Mouse (Mus musculus): Measurements from ENCODE around the gene Pclo. TPM values are rescaled to one million over a fixed set of nuclear protein-coding genes. Genes with fewer than 3 reads are reported as not detected.
"Not testable (repeated sequence)": the region's sequence is repeated elsewhere in the genome, so short reads cannot be mapped to it uniquely, and the experiment has no call there.

The Pclo gene
- polyA plus RNA-seq (2015; fragmentation: Nextera tagmentation; extraction: Ambion mirVana) = 0.15 and 0.26 TPM in 2 replicates

DNA sequence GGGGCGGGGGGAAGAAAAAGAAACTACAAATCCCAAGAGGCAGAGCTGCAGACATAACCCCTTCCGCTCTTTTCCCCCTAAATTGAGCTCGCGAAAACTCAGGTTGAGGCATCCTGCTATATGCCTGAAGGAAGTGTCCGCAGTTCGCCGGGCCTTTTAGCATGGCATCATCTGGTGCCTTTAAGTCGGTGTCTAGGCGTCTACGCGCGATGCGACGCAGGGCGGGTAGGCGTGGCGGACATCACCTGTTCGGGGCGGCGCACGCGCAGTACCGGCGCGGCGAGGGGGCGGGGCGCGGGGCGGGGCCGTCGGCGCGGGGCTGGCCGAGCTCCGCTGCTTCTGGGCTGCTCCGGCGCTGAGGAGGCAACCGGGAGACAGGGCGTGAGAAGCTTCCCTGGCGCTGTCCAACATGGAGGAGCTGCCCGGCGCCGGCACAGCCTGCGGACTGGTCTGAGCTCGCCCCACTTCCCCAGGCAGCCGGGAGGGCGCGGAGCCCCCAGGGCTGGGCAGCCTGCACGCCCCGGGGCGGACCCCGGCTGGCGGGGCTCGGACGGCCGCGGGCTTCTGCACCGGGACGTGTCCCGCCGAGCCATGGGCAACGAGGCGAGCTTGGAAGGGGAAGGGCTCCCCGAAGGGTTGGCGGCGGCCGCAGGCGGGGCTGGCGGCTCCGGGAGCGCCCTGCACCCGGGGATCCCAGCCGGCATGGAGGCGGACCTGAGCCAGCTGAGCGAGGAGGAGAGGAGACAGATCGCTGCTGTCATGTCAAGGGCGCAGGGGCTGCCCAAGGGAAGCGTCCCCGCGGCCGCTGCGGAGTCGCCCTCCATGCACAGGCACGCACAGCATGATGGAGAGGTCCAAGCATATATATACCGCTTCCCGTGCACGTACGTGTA is at the start of gene Pclo:
Pclo (plus strand) TSS at position 288 of the 893 bp plus-strand sequence.
- Histone ChIP-seq H3K27ac (no peak within 1 kb of the TSS; the same call in 1 of the 2 replicates), H3K4me1 (peaks cover 7% of the 10 kb centered on the region; the same call in 1 of the 2 replicates), H3K9me3 (no peaks in the 10 kb centered on the region), H3K9ac (peak within 1 kb of the TSS; percentile 69), H3K36me3 (no peaks in the 10 kb centered on the region), H3K4me3 (peak within 1 kb of the TSS; percentile 71), H3K27me3 (peaks cover 10% of the 10 kb centered on the region), H3K4me2 (replicated peaks) (peak within 1 kb of the TSS; percentile 94)
- WGBS = under 1% methylated on average over 89 of the region's 89 CpGs
- ATAC-seq (ENCODE audit: low FRiP score, low read depth) = peak; percentile 99

GRCm38 (mm10) chr5:14494431-14494830 is 20.3 kb upstream of the Pclo start:
- not testable (repeated sequence) for H3K4me3 ChIP-seq; H3K36me3 ChIP-seq; H3K9me3 ChIP-seq; H3K27ac ChIP-seq; H3K4me1 ChIP-seq; H3K27me3 ChIP-seq; H3K4me2 ChIP-seq (replicated peaks); ATAC-seq (ENCODE audit: low FRiP score, low read depth); H3K9ac ChIP-seq
- WGBS = 71% methylated on average over 2 of the region's 2 CpGs

GRCm38 (mm10) chr5:14508522-14508921 is 6.2 kb upstream of the Pclo start:
- H3K4me2 ChIP-seq (replicated peaks) = no peak overlapping the region
- no peaks in the 10 kb centered on the region for H3K4me1 ChIP-seq
- no peaks in the 10 kb centered on the region for H3K9me3 ChIP-seq
- H3K27ac ChIP-seq = no peak overlapping the region
- no peak overlapping the region for H3K9ac ChIP-seq
- ATAC-seq (ENCODE audit: low FRiP score, low read depth) = no peak
- H3K4me3 ChIP-seq = no peak overlapping the region
- no peaks in the 10 kb centered on the region for H3K36me3 ChIP-seq
- 78% methylated on average over 1 of the region's 1 CpGs for WGBS
- no peaks in the 10 kb centered on the region for H3K27me3 ChIP-seq

DNA sequence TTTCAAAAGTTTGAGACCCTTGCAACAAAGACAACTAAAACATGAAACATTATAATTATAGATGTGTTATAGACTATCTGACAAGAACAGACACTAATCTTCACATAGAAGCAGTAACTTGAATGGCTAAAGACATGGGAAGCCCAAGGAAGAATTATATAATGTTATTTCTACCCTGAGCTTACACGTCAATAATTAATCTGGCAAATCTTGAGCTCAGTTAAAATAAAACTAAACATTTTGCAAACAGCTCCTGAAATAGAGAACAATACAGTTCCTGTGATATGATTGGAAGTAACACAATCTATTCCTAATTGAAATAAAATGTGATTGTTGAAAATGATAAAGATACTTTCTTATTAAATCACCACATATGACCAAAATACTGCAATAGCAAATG is 5.1 kb upstream of the Pclo start:
- Histone ChIP-seq H3K36me3 (no peaks in the 10 kb centered on the region), H3K4me1 (no peaks in the 10 kb centered on the region), H3K4me3 (no peak overlapping the region), H3K27ac (no peak overlapping the region), H3K4me2 (replicated peaks) (no peak overlapping the region), H3K9me3 (no peaks in the 10 kb centered on the region), H3K27me3 (no peaks in the 10 kb centered on the region), H3K9ac (no peak overlapping the region)
- 80% methylated on average over 1 of the region's 1 CpGs for WGBS
- no peak for ATAC-seq (ENCODE audit: low FRiP score, low read depth)

GRCm38 (mm10) chr5:14518131-14518832 is 3.6 kb downstream of the Pclo start:
- Histone ChIP-seq H3K27me3 (peaks cover 10% of the 10 kb centered on the region), H3K9ac (no peak overlapping the region), H3K36me3 (no peaks in the 10 kb centered on the region), H3K4me2 (replicated peaks) (no peak overlapping the region), H3K9me3 (no peaks in the 10 kb centered on the region), H3K27ac (no peak overlapping the region), H3K4me3 (no peak overlapping the region), H3K4me1 (peaks cover 7% of the 10 kb centered on the region; the same call in 1 of the 2 replicates)
- 79% methylated on average over 4 of the region's 4 CpGs for WGBS
- ATAC-seq (ENCODE audit: low FRiP score, low read depth) = no peak

DNA sequence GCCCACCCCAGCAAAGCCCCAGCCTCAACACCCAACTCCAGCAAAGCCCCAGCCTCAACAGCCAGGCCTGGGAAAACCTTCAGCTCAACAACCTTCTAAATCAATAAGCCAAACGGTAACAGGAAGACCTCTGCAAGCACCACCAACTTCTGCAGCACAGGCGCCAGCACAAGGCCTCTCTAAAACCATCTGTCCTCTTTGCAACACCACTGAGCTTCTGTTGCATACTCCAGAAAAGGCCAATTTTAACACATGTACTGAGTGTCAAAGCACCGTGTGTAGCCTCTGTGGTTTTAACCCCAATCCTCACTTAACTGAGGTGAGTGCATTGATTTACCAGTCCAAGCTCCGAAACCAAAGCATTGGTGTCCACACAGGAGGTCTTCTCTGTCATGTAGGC is 7.3 kb downstream of the Pclo start:
- Histone ChIP-seq H3K4me1 (no peaks in the 10 kb centered on the region), H3K9ac (no peak overlapping the region), H3K9me3 (no peaks in the 10 kb centered on the region), H3K27ac (no peak overlapping the region), H3K36me3 (no peaks in the 10 kb centered on the region), H3K27me3 (no peaks in the 10 kb centered on the region), H3K4me2 (replicated peaks) (no peak overlapping the region), H3K4me3 (no peak overlapping the region)
- 80% methylated on average over 4 of the region's 4 CpGs for WGBS
- no peak for ATAC-seq (ENCODE audit: low FRiP score, low read depth)

- H3K36me3 ChIP-seq = no peaks in the 10 kb centered on the region
- H3K27ac ChIP-seq = no peak overlapping the region
- ATAC-seq (ENCODE audit: low FRiP score, low read depth) = no peak
- no peak overlapping the region for H3K4me3 ChIP-seq
- H3K27me3 ChIP-seq = no peaks in the 10 kb centered on the region
- H3K4me1 ChIP-seq = no peaks in the 10 kb centered on the region
- H3K9ac ChIP-seq = no peak overlapping the region
- no peaks in the 10 kb centered on the region for H3K9me3 ChIP-seq
- H3K4me2 ChIP-seq (replicated peaks) = no peak overlapping the region
These were observed 11.3 kb downstream of the Pclo start for GRCm38 (mm10) chr5:14526038-14526437.

GRCm38 (mm10) chr5:14527796-14528195 is 13.1 kb downstream of the Pclo start:
- H3K4me1 ChIP-seq = no peaks in the 10 kb centered on the region
- H3K4me3 ChIP-seq = no peak overlapping the region
- WGBS = 26% methylated on average over 1 of the region's 1 CpGs
- no peak for ATAC-seq (ENCODE audit: low FRiP score, low read depth)
- H3K36me3 ChIP-seq = no peaks in the 10 kb centered on the region
- no peak overlapping the region for H3K27ac ChIP-seq
- no peaks in the 10 kb centered on the region for H3K9me3 ChIP-seq
- no peak overlapping the region for H3K4me2 ChIP-seq (replicated peaks)
- no peaks in the 10 kb centered on the region for H3K27me3 ChIP-seq
- no peak overlapping the region for H3K9ac ChIP-seq

GRCm38 (mm10) chr5:14531906-14532305 is 17.2 kb downstream of the Pclo start:
- ATAC-seq (ENCODE audit: low FRiP score, low read depth) = no peak

DNA sequence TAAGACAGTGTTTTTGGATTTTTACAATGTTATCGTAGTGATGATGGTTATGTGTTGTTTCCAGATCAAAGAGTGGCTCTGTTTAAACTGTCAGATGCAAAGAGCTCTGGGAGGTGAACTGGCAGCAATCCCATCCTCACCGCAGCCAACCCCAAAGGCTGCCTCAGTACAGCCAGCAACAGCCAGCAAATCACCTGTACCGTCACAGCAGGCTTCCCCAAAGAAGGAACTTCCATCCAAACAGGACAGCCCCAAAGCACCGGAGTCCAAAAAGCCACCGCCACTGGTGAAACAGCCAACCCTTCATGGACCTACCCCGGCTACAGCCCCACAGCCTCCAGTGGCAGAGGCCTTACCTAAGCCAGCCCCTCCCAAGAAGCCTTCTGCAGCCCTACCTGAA is 24.6 kb downstream of the Pclo start:
- H3K9me3 ChIP-seq = no peaks in the 10 kb centered on the region
- H3K4me2 ChIP-seq (replicated peaks) = no peak overlapping the region
- no peak overlapping the region for H3K27ac ChIP-seq
- no peaks in the 10 kb centered on the region for H3K4me1 ChIP-seq
- H3K27me3 ChIP-seq = no peaks in the 10 kb centered on the region
- H3K9ac ChIP-seq = no peak overlapping the region
- WGBS = 75% methylated on average over 6 of the region's 6 CpGs
- no peaks in the 10 kb centered on the region for H3K36me3 ChIP-seq
- ATAC-seq (ENCODE audit: low FRiP score, low read depth) = no peak
- no peak overlapping the region for H3K4me3 ChIP-seq

More at GRCm38 (mm10) chr5:14531906-14532305, 17.2 kb downstream of the Pclo start:
- Histone ChIP-seq H3K27ac (no peak overlapping the region), H3K4me2 (replicated peaks) (no peak overlapping the region), H3K36me3 (no peaks in the 10 kb centered on the region), H3K27me3 (no peaks in the 10 kb centered on the region), H3K4me1 (no peaks in the 10 kb centered on the region), H3K4me3 (no peak overlapping the region), H3K9ac (no peak overlapping the region), H3K9me3 (no peaks in the 10 kb centered on the region)
- 92% methylated on average over 2 of the region's 2 CpGs for WGBS

DNA sequence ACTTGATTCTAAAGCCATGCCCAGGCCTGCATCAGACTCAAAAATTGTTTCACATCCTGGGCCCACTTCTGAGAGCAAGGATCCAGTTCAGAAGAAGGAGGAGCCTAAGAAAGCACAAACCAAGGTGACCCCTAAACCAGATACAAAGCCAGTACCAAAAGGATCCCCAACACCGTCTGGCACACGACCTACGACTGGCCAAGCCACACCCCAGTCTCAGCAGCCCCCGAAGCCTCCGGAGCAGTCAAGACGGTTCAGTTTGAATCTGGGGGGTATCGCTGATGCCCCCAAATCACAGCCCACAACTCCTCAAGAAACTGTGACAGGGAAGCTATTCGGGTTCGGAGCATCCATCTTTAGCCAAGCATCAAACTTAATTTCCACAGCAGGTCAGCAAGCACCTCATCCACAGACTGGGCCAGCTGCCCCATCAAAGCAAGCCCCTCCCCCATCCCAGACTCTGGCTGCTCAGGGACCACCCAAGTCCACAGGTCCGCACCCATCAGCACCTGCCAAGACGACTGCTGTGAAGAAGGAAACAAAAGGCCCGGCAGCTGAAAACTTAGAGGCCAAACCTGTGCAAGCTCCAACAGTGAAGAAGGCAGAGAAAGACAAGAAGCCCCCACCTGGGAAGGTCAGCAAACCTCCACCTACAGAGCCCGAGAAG is 25.4 kb downstream of the Pclo start:
- Histone ChIP-seq H3K9ac (no peak overlapping the region), H3K4me3 (no peak overlapping the region), H3K27ac (no peak overlapping the region), H3K27me3 (no peaks in the 10 kb centered on the region), H3K36me3 (no peaks in the 10 kb centered on the region), H3K4me2 (replicated peaks) (no peak overlapping the region), H3K4me1 (no peaks in the 10 kb centered on the region), H3K9me3 (no peaks in the 10 kb centered on the region)
- 68% methylated on average over 13 of the region's 13 CpGs for WGBS
- no peak for ATAC-seq (ENCODE audit: low FRiP score, low read depth)

GRCm38 (mm10) chr5:14575626-14576025 is 60.9 kb downstream of the Pclo start:
- Histone ChIP-seq H3K27ac (no peak overlapping the region), H3K4me3 (no peak overlapping the region), H3K9me3 (no peaks in the 10 kb centered on the region), H3K9ac (no peak overlapping the region), H3K4me1 (no peaks in the 10 kb centered on the region), H3K4me2 (replicated peaks) (no peak overlapping the region), H3K27me3 (no peaks in the 10 kb centered on the region), H3K36me3 (no peaks in the 10 kb centered on the region)
- 87% methylated on average over 3 of the region's 3 CpGs for WGBS
- ATAC-seq (ENCODE audit: low FRiP score, low read depth) = no peak

Data from limb, embryonic 13.5 days (tissue).